Mouse (Mus musculus) thymus, adult 2 months (tissue): ENCODE measurements around the gene Itgb6. TPM values are rescaled to one million over a fixed set of nuclear protein-coding genes. Genes with fewer than 3 reads are reported as not detected.

Experiments
- DNase-seq: peaks from one replicate; pipeline ENCODE4 v3.0.0; 2021
- H3K27ac ChIP-seq: fragments of 200-500 bp; 2 replicates; pipeline ENCODE4 v1.5.1; 2012; ENCODE audit warnings: low read length, control low read depth; ENCODE audit not compliant: control insufficient read depth, insufficient read depth
- H3K27me3 ChIP-seq: fragments of 200-500 bp; 2 replicates; pipeline ENCODE4 v1.6.1; 2012; ENCODE audit warnings: mild to moderate bottlenecking, low read length, moderate library complexity, mixed read lengths; ENCODE audit not compliant: control insufficient read depth, insufficient read depth
- H3K36me3 ChIP-seq: fragments of 200-500 bp; 2 replicates; pipeline ENCODE4 v1.6.1; 2012; ENCODE audit warnings: mild to moderate bottlenecking, low read length, moderate library complexity; ENCODE audit not compliant: control insufficient read depth, insufficient read depth
- H3K4me1 ChIP-seq: fragments of 200-500 bp; replicated peaks from 2 replicates; pipeline ENCODE4 v1.6.1; 2012; ENCODE audit warnings: low read length; ENCODE audit not compliant: control insufficient read depth, insufficient read depth
- H3K4me3 ChIP-seq: fragments of 200-500 bp; 2 replicates; pipeline ENCODE4 v1.5.1; 2012; ENCODE audit warnings: mild to moderate bottlenecking, low read length, control low read depth, moderate library complexity; ENCODE audit not compliant: control insufficient read depth, insufficient read depth
- CTCF ChIP-seq: fragments of 200-500 bp; IDR thresholded peaks from 2 replicates; pipeline ENCODE4 v1.5.1; 2012; ENCODE audit warnings: mild to moderate bottlenecking, control low read depth, low read length, moderate library complexity, borderline replicate concordance; ENCODE audit not compliant: control insufficient read depth, poor library complexity, insufficient read depth; ENCODE audit errors: extremely low read depth
- POLR2A ChIP-seq: fragments of 200-500 bp; IDR thresholded peaks from 2 replicates; pipeline ENCODE4 v1.6.1; 2012; ENCODE audit warnings: mild to moderate bottlenecking, low read length, control low read depth, moderate library complexity; ENCODE audit not compliant: control insufficient read depth, poor library complexity, insufficient read depth; ENCODE audit errors: extremely low read depth
- WGBS: fragments of 180-500 bp; shearing (Covaris S2); methylation state at CpG from one replicate; pipeline ENCODE4 v1.1.7; 2018; 5-methylcytosine and 5-hydroxymethylcytosine counted together
- polyA plus RNA-seq: library from polyadenylated mRNA; depleted of rRNA; stranded (reverse); fragments of >200 nt; gene quantifications from 2 replicates; pipeline ENCODE4 v1.2.3, GENCODE M21; 2012

Gene Itgb6
- polyA plus RNA-seq, 1 experiment, result 1.2 TPM

GRCm38 (mm10) chr2:60715771-60716170, 6.7 kb downstream of the Itgb6 start:
- H3K27me3 ChIP-seq, result no peaks in the 10 kb centered on the region
- no peak overlapping the region for H3K4me3 ChIP-seq
- whole genome bisulfite sequencing, result 82% methylated on average over 13 of the region's 13 CpGs
- H3K27ac ChIP-seq, result no peak overlapping the region
- TF ChIP-seq POLR2A, result no peak
- TF ChIP-seq CTCF, result no peak
- DNase-seq, result no peak
- peaks cover 20% of the 10 kb centered on the region for H3K4me1 ChIP-seq
- H3K36me3 ChIP-seq, result no peaks in the 10 kb centered on the region

- Histone ChIP-seq H3K4me1 (peaks cover 20% of the 10 kb centered on the region), H3K27me3 (no peaks in the 10 kb centered on the region), H3K4me3 (no peak overlapping the region), H3K27ac (no peak overlapping the region), H3K36me3 (no peaks in the 10 kb centered on the region)
- no peak for DNase-seq
- 69% methylated on average over 8 of the region's 8 CpGs for WGBS
- TF ChIP-seq POLR2A, result no peak
- TF ChIP-seq CTCF, result no peak
Observed at GRCm38 (mm10) chr2:60714971-60715502, 7.4 kb downstream of the Itgb6 start.

DNA sequence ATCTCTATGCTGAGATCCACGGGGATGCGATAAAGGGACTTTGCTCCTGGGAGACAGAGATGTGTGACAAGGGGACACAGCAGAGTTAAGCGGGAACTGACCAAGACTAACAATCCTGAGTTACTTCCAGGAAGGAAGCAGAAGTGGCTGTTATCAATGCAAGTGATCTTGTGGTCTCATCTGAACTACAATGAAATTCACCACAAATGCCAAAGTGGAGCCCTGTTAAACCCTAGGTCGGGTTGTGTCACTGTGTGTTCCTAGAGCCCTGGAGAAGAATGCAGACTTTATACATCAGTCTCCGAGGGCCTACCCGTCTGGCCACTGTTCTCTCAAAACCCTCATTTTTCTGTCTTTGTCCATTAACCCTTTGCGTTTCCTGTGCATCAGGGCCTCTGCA, 8.0 kb downstream of the Itgb6 start:
- peaks cover 20% of the 10 kb centered on the region for H3K4me1 ChIP-seq
- 49% methylated on average over 7 of the region's 7 CpGs for WGBS

DNA sequence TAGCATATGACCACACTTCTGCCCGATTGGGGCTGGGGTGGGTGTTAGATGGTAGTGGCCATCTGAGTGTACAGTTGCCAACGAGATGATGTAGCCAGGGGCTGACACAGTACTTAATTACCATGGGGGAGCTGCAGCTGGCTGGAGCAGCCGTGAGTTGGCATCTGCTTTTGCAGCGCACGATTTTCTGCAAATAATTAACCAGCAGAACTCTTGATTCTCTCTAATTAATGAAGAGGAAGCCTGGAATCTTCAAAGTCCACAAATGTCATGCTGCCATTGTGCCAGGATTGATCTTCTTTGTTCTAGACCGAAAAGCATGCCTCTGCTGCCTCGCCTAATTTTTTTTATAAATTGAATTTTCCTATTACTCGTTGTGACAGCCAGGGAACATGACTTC, 8.6 kb downstream of the Itgb6 start:
- DNase-seq, result no peak
- TF ChIP-seq POLR2A (no peak), CTCF (no peak)
- Histone ChIP-seq H3K27me3 (no peaks in the 10 kb centered on the region), H3K27ac (no peak overlapping the region), H3K4me1 (peaks cover 20% of the 10 kb centered on the region), H3K36me3 (no peaks in the 10 kb centered on the region), H3K4me3 (no peak overlapping the region)
- 82% methylated on average over 8 of the region's 8 CpGs for WGBS

More for the DNA sequence above, 8.0 kb downstream of the Itgb6 start:
- DNase-seq, result no peak
- Histone ChIP-seq H3K27me3 (no peaks in the 10 kb centered on the region), H3K27ac (no peak overlapping the region), H3K4me3 (no peak overlapping the region), H3K36me3 (no peaks in the 10 kb centered on the region)
- no peak for TF ChIP-seq POLR2A
- TF ChIP-seq CTCF, result no peak

- no peak overlapping the region for H3K4me3 ChIP-seq
- no peaks in the 10 kb centered on the region for H3K36me3 ChIP-seq
- H3K27ac ChIP-seq, result no peak overlapping the region
- DNase-seq, result no peak
- TF ChIP-seq POLR2A, result no peak
- TF ChIP-seq CTCF, result no peak
- H3K4me1 ChIP-seq, result peaks cover 20% of the 10 kb centered on the region
- WGBS, result 54% methylated on average over 5 of the region's 5 CpGs
- H3K27me3 ChIP-seq, result no peaks in the 10 kb centered on the region
Observed at GRCm38 (mm10) chr2:60712891-60713290, 9.6 kb downstream of the Itgb6 start.

- Histone ChIP-seq H3K27me3 (no peaks in the 10 kb centered on the region), H3K4me1 (peaks cover 20% of the 10 kb centered on the region), H3K36me3 (no peaks in the 10 kb centered on the region), H3K27ac (no peak overlapping the region), H3K4me3 (no peak overlapping the region)
- WGBS, result 91% methylated on average over 6 of the region's 6 CpGs
- no peak for DNase-seq
- no peak for TF ChIP-seq CTCF
- no peak for TF ChIP-seq POLR2A
Observed at GRCm38 (mm10) chr2:60712483-60712882, 10.0 kb downstream of the Itgb6 start.
